Mouse (Mus musculus): ENCODE data around the gene AI481877. TPM values are rescaled to one million over a fixed set of nuclear protein-coding genes. Genes with fewer than 3 reads are reported as not detected.

AI481877 gene
- polyA plus RNA-seq, 1 experiment, result not detected

GRCm38 (mm10) chr4:59089391-59089790 lies 49.4 kb downstream of the AI481877 start:
- TF ChIP-seq CTCF (IDR thresholded peaks at IDR 0.05; ENCODE audit: extremely low read depth, insufficient read depth, low read length), result no peak
- TF ChIP-seq POLR2A (IDR thresholded peaks at IDR 0.05; ENCODE audit: extremely low read depth, insufficient read depth, low read length), result no peak
- H3K4me1 ChIP-seq (ENCODE audit: control insufficient read depth, insufficient read depth, low read length), result no peaks in the 10 kb centered on the region
- H3K4me3 ChIP-seq (ENCODE audit: insufficient read depth, low read length), result no peak overlapping the region
- H3K27ac ChIP-seq (ENCODE audit: insufficient read depth, low read length), result no peak overlapping the region

GRCm38 (mm10) chr4:59083430-59083829 lies 55.4 kb downstream of the AI481877 start:
- Histone ChIP-seq H3K27ac (ENCODE audit: insufficient read depth, low read length) (no peak overlapping the region), H3K4me1 (ENCODE audit: control insufficient read depth, insufficient read depth, low read length) (no peaks in the 10 kb centered on the region), H3K4me3 (ENCODE audit: insufficient read depth, low read length) (no peak overlapping the region)
- no peak for TF ChIP-seq POLR2A (IDR thresholded peaks at IDR 0.05; ENCODE audit: extremely low read depth, insufficient read depth, low read length)
- TF ChIP-seq CTCF (IDR thresholded peaks at IDR 0.05; ENCODE audit: extremely low read depth, insufficient read depth, low read length), result no peak

GRCm38 (mm10) chr4:59069276-59069675 lies 69.5 kb downstream of the AI481877 start:
- Histone ChIP-seq H3K27ac (ENCODE audit: insufficient read depth, low read length) (no peak overlapping the region), H3K4me3 (ENCODE audit: insufficient read depth, low read length) (no peak overlapping the region), H3K4me1 (ENCODE audit: control insufficient read depth, insufficient read depth, low read length) (no peaks in the 10 kb centered on the region)
- TF ChIP-seq POLR2A (IDR thresholded peaks at IDR 0.05; ENCODE audit: extremely low read depth, insufficient read depth, low read length) (no peak), CTCF (IDR thresholded peaks at IDR 0.05; ENCODE audit: extremely low read depth, insufficient read depth, low read length) (no peak)

- TF ChIP-seq CTCF (IDR thresholded peaks at IDR 0.05; ENCODE audit: extremely low read depth, insufficient read depth, low read length), result no peak
- Histone ChIP-seq H3K27ac (ENCODE audit: insufficient read depth, low read length) (no peak overlapping the region), H3K4me1 (ENCODE audit: control insufficient read depth, insufficient read depth, low read length) (no peaks in the 10 kb centered on the region), H3K4me3 (ENCODE audit: insufficient read depth, low read length) (no peak overlapping the region)
Measured at GRCm38 (mm10) chr4:59062526-59062925, 76.3 kb downstream of the AI481877 start.

- TF ChIP-seq CTCF (IDR thresholded peaks at IDR 0.05; ENCODE audit: extremely low read depth, insufficient read depth, low read length), result no peak
- TF ChIP-seq POLR2A (IDR thresholded peaks at IDR 0.05; ENCODE audit: extremely low read depth, insufficient read depth, low read length), result no peak
- H3K4me1 ChIP-seq (ENCODE audit: control insufficient read depth, insufficient read depth, low read length), result no peaks in the 10 kb centered on the region
- no peak overlapping the region for H3K27ac ChIP-seq (ENCODE audit: insufficient read depth, low read length)
- no peak overlapping the region for H3K4me3 ChIP-seq (ENCODE audit: insufficient read depth, low read length)
Measured at GRCm38 (mm10) chr4:59057929-59058328, 80.9 kb downstream of the AI481877 start.

GRCm38 (mm10) chr4:59051081-59051480 lies 87.7 kb downstream of the AI481877 start:
- H3K4me1 ChIP-seq (ENCODE audit: control insufficient read depth, insufficient read depth, low read length), result no peaks in the 10 kb centered on the region
- no peak overlapping the region for H3K4me3 ChIP-seq (ENCODE audit: insufficient read depth, low read length)
- no peak overlapping the region for H3K27ac ChIP-seq (ENCODE audit: insufficient read depth, low read length)
- no peak for TF ChIP-seq POLR2A (IDR thresholded peaks at IDR 0.05; ENCODE audit: extremely low read depth, insufficient read depth, low read length)
- no peak for TF ChIP-seq CTCF (IDR thresholded peaks at IDR 0.05; ENCODE audit: extremely low read depth, insufficient read depth, low read length)

GRCm38 (mm10) chr4:59047222-59047621 lies 91.6 kb downstream of the AI481877 start:
- Histone ChIP-seq H3K27ac (ENCODE audit: insufficient read depth, low read length) (no peak overlapping the region), H3K4me3 (ENCODE audit: insufficient read depth, low read length) (no peak overlapping the region), H3K4me1 (ENCODE audit: control insufficient read depth, insufficient read depth, low read length) (no peaks in the 10 kb centered on the region)
- no peak for TF ChIP-seq POLR2A (IDR thresholded peaks at IDR 0.05; ENCODE audit: extremely low read depth, insufficient read depth, low read length)
- TF ChIP-seq CTCF (IDR thresholded peaks at IDR 0.05; ENCODE audit: extremely low read depth, insufficient read depth, low read length), result no peak

- H3K4me1 ChIP-seq (ENCODE audit: control insufficient read depth, insufficient read depth, low read length), result no peaks in the 10 kb centered on the region
- no peak overlapping the region for H3K27ac ChIP-seq (ENCODE audit: insufficient read depth, low read length)
- no peak for TF ChIP-seq CTCF (IDR thresholded peaks at IDR 0.05; ENCODE audit: extremely low read depth, insufficient read depth, low read length)
- no peak for TF ChIP-seq POLR2A (IDR thresholded peaks at IDR 0.05; ENCODE audit: extremely low read depth, insufficient read depth, low read length)
- H3K4me3 ChIP-seq (ENCODE audit: insufficient read depth, low read length), result no peak overlapping the region
Measured at GRCm38 (mm10) chr4:59043891-59044290, 94.9 kb downstream of the AI481877 start.

- H3K27ac ChIP-seq (ENCODE audit: insufficient read depth, low read length), result no peak overlapping the region
- TF ChIP-seq POLR2A (IDR thresholded peaks at IDR 0.05; ENCODE audit: extremely low read depth, insufficient read depth, low read length) (no peak), CTCF (IDR thresholded peaks at IDR 0.05; ENCODE audit: extremely low read depth, insufficient read depth, low read length) (no peak)
- H3K4me1 ChIP-seq (ENCODE audit: control insufficient read depth, insufficient read depth, low read length), result no peaks in the 10 kb centered on the region
- H3K4me3 ChIP-seq (ENCODE audit: insufficient read depth, low read length), result no peak overlapping the region
Measured at GRCm38 (mm10) chr4:59043074-59043473, 95.7 kb downstream of the AI481877 start.

GRCm38 (mm10) chr4:59040397-59041287 lies 98.1 kb downstream of the AI481877 start:
- H3K27ac ChIP-seq (ENCODE audit: insufficient read depth, low read length), result no peak overlapping the region
- peaks cover 6% of the 10 kb centered on the region; the same call in 1 of the 2 replicates for H3K4me1 ChIP-seq (ENCODE audit: control insufficient read depth, insufficient read depth, low read length)
- TF ChIP-seq POLR2A (IDR thresholded peaks at IDR 0.05; ENCODE audit: extremely low read depth, insufficient read depth, low read length), result no peak
- no peak for TF ChIP-seq CTCF (IDR thresholded peaks at IDR 0.05; ENCODE audit: extremely low read depth, insufficient read depth, low read length)
- no peak overlapping the region for H3K4me3 ChIP-seq (ENCODE audit: insufficient read depth, low read length)
